Mouse (Mus musculus): ENCODE results near the gene Ppp4r1. TPM values are rescaled to one million over a fixed set of nuclear protein-coding genes. Genes with fewer than 3 reads are reported as not detected.

Ppp4r1 gene
- polyA plus RNA-seq, 1 experiment = 37.1 TPM

DNA sequence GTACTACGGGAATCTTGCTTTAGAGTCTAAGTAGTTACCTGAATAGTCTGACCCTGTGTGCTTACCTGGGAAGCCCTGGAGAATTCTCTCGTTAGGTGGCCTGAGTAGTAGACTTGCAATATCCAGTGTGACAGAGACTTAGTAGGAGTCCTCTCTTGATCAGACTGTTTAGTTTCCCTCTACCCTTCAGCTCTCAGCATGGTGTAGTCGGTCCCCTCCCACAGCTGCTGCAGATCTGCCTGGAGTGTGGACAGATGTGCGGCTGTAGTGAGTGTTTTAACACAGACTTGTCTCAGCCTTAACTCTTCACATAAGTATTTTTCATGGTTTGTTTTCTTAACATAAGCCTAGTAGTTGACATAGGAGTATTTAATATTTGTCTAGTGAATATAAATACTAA lies 19.7 kb downstream of the Ppp4r1 start:
- DNase-seq (ENCODE audit: low spot score) = no peak

DNA sequence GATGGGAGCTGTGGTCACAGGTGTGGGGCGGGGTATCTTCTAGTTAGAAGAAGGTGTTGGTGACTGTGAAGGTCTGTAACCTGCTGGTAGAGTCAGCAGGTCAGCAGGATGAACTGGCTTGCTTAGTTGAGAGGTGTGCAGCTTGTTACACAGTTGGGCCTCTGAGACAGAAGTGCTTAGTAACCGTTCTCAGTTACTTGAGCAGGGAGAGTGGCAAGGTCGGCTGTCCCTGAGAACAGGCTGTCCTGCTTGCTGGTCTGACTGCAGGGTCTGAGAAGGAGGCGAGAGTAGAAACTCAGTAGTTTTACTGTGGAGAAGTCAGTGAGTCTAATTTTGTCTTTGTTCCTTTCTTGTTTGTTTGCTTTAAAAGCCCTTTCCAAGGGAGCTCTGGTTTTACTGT lies 23.6 kb downstream of the Ppp4r1 start:
- no peak for DNase-seq (ENCODE audit: low spot score)

DNA sequence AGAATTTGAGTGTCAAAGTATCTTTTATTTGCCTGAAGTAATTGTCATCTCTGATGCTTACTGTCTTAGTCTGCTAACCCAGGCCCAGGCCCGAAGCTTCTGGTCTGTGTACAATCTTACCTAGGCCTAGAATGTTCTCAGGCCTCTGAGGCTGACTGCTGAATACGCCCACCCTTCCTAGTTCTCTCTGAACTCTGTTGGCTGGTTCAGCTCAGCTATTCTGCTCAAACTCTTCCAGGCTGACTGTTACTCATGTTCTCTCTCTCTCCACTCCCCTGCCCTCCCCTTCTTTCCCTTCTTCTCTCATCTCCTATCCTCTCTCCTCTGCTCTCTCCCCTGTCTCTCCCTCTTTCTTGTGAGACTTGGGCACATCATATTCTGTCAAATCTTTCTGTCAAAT lies 24.0 kb downstream of the Ppp4r1 start:
- DNase-seq (ENCODE audit: low spot score) = no peak

DNA sequence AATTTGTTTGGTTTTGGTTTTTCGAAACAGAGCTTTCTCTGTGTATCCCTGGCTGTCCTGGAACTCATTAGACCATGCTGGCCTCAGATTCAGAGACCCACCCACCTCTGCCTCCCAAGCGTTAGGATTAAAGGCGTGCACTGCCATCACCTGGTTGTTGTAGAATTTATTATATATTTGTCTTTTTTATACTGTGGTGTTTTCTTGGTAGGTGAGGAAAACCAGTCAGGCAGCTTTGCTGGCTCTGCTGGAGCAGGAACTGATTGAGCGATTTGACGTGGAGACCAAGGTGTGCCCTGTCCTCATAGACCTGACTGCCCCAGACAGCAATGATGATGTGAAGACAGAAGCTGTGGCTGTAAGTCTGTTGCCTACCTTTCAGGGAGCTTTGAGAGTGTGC lies 28.7 kb downstream of the Ppp4r1 start:
- DNase-seq (ENCODE audit: low spot score) = no peak

DNA sequence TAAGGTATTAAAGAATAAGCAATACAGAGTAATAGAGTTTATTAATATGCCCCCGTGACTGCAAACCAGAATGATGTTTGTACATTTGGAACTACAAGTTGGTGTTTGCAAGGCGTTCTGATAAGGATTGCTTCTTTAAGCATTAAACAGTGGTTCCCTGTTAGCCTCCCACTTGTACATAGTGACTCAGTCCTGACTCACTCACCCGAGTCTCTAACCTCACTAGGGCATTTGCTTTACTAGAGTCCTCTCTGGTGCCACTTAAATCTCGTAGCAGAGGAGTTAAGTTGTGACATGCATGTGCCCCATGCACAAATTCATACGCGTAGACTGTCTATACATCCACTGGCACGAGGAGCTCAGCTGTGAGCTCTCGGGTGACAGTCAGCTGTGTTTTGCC lies 31.4 kb downstream of the Ppp4r1 start:
- no peak for DNase-seq (ENCODE audit: low spot score)

DNA sequence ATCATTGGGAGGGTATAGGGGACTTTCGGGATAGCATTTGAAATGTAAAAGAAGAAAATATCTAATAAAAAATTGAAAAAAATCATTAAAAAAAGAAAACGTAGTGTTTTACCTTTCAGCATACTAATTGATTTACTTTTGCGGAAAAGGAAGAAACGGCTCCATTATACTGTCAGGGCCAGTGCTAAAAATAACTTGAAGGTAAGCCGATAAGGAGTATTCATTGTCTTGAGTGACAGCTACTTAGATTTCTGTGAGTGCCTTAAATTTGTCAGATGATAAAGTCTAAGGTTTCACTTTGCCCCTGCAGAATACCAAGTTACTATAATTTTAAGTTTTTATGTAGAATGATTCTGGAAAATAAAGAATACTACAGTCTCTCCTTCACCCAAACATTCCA lies 37.8 kb downstream of the Ppp4r1 start:
- DNase-seq (ENCODE audit: low spot score) = no peak

DNA sequence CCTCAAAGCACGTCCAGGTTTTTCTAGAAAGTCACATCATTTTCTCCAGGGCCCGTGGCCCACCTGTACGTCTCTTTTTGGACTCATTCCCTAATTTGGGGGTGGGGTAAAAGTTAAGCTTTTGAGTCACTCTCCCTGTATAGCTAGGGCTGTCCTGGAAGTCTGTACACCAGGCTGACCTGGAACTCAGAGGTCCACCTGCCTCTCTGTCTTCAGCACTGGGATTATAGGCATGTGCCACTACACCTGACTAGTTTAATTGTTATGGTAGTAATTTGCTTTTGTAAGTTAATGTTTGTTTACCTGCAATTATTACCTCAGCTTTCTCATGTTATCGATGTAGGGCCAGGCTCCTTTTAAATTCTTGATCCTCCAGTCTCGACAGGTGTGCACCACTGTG lies 40.0 kb downstream of the Ppp4r1 start:
- DNase-seq (ENCODE audit: low spot score) = no peak

DNA sequence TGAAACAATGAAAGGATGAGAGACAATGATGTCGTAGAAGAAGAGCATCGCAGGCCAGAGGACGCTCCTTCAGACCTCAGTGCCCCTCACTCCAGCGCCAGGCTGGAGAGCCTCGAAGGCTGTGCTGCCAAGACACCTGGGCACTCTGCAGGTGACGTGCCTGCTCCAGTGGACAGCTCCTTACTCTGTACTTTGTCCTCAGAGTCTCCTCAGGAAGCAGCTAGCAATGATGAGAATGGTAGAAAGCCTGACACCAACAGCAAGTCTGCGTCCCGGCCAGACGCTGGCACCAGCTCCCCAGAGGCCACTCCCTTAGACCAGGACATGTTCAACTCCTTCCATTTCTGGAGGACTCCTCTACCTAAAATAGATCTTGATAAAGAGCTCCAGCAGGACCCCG lies 41.9 kb downstream of the Ppp4r1 start:
- DNase-seq (ENCODE audit: low spot score) = no peak

DNA sequence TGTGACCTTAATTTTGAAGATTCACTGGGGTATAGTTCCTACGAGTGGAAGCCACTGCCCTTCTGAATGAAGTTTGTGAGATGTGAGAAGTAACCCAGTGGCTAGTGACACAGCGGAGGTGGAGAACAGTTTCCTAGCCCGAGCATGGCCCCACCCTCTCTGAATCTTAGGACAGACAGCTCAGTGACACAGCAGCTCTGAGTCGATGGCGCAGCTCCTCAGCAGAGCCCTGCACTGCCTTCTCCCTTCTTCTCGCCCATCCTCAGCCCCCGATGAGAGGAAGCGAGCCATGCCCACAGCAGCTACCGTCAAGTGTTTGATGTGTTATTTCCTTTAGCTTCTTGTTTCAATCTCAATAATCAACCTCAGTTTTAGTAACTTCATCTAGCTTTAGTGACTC lies 43.9 kb downstream of the Ppp4r1 start:
- no peak for DNase-seq (ENCODE audit: low spot score)

DNA sequence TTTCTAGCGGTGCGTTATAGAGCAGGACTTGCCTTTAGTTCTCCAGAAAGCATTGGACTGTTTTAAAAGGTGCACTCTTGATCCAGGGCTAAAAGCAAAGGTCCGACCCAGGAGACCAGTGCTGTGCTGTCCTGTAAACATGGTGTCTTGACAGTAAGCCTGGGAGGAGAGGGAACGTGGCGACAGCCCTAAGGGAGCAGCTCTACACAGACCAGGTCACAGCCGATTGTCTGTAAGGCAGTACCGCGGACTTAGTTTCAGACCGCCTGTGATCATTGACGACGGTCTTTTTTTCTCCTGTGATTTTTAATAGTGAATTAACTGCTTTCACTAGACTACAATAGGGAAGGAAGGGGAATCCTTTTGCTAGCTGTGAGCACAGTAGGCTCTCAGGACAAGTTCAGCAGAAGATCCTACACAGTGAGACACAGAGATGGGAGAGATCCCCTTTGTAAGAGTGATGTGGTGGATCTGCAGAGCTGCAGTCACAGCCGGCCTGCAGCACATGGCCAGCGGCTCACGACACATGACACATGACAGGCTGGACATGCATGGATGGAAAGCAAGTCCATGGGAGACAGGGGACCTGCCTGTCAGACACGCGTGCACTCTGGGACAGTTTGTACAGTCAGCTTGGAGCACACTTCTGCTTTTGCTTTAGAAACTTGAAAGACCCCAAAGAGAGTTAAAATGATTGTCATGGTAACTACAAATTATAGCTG lies 44.9 kb downstream of the Ppp4r1 start:
- no peak for DNase-seq (ENCODE audit: low spot score)

DNA sequence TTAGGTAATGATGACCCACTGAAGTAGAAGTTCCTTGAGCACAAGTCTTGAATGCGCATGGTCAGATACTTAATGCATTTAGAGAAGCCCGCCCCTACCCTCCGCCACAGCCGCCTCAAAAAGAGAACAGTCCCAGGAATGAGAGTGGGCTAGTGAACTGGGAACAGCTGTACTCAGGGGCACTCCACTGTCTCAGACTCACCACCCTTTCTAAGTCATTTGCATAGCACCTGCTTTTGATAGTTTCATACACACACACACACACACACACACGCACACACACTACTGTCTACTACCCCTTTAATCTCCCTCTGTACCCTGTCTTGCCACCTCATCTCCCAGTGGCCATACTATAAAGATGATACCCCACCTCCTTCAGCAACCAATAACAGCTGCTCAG lies 45.5 kb downstream of the Ppp4r1 start:
- DNase-seq (ENCODE audit: low spot score) = no peak

DNA sequence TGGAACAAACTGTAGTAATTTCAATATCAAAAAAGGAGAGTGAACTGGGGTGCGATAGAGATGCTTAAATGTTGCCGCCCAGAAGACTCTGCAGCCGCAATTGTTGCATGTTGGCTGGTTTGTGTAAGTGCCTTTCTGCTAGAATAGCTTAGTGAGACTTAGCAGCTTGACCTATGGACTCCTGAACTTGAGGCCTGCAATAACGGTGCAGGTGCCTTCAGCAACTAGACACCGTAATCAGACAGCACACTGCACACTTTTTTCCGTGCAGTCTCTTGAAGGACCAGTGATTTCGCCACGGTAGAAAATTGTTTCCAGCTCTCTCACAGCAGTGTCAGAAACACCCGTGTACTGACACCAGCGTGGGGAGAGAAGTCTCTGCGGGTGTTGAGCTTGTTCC lies 46.6 kb downstream of the Ppp4r1 start:
- no peak for DNase-seq (ENCODE audit: low spot score)

DNA sequence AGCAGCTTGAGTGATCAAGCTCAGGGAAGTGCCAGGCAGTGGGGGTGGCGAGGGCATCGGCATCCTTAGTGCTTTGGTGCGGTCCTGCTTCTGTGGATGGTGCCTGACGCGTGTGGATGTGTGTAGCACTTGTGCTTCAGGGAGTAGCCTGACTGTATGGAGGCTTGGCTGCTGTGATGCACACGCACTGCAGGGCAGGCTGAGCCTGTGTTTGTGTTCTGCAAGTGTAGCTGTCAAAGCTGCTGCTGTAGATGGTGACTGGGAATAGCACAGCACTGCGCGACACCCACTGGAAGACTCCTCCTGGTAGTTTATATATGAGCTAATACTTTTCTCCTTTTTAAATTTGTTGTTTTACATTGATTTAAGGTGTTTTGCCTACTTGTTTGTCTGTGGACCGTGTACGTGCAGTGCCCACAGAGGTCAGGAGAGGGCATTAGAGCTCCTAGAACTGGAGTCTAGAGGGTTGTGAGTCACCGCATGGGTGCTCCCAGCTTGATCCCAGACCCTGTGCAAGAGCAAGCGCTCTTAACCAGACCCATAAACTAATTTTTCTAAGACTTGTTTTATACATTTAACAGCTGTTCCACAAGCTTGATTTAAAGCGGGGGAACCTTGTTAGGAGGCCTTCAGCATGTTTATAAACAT lies 48.0 kb downstream of the Ppp4r1 start:
- no peak for DNase-seq (ENCODE audit: low spot score)

DNA sequence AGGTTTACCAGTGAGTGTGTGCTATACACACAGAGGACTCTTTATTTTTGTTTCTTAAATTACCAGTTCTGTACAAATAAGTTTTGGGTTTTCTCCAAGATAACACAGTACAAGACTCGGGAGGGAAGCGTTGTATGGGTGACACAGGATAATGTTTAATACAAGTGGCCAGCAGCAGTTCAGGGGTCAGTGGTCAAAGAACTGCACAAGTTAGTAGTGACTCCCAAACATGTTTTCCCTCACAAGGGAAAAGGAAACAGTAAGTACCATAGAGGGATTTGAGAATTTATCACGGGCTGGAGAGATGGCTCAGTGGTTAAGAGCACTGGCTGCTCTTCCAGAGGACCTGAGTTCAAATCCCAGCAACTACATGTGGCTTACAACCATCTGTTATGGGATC lies 51.5 kb downstream of the Ppp4r1 start:
- DNase-seq (ENCODE audit: low spot score) = no peak

DNA sequence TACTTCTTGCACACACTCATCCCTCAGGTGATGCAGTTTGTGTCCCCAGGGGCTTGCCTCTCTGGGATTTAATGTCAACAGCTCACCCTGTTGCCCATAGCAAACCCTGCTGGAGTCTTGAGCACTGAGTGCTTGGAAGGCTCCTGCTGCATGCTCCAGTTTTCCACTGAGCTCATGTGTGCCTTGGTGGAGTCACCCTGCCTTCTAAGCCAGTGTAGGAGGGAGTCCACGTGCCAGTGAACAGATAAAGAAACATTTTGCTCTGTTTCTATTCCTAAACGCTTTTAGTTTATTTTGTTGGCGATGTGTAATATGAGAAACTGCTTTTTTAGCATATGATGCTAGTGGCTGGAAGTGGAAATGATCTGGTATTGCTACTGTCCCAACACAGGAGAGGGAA lies 54.4 kb downstream of the Ppp4r1 start:
- DNase-seq (ENCODE audit: low spot score) = no peak

DNA sequence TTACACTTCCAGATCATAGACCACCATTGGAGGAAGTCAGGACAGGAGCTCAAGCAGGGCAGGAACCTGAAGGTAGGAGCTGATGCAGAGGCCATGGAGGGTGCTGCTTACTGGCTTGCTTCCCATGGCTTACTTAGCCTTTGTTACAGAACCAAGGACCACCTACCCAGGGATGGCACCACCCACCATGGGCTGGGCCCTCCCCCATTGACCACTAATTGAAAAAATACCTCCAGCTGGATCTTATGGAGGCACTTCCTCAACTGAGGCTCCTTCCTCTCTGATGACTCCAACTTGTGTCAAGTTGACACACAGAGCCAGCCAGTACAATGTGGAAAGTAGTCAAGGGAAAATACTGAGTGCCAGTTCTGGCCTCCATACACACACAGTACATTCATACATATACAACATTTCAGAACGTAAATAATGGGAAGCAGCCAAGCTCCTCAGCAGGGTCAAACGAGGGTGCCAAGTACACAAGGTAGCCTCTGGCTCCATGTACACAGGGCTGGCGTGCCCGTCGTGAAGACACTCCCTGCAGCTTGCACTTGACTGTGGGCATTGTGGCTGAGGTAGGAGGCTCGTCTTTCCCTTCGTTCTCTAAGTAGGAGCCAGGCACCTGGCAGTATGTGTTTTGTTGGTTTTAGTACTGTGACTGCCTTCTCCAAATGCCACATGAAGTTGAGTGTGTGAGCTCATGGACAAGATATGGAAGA lies 57.3 kb downstream of the Ppp4r1 start:
- DNase-seq (ENCODE audit: low spot score) = no peak

DNA sequence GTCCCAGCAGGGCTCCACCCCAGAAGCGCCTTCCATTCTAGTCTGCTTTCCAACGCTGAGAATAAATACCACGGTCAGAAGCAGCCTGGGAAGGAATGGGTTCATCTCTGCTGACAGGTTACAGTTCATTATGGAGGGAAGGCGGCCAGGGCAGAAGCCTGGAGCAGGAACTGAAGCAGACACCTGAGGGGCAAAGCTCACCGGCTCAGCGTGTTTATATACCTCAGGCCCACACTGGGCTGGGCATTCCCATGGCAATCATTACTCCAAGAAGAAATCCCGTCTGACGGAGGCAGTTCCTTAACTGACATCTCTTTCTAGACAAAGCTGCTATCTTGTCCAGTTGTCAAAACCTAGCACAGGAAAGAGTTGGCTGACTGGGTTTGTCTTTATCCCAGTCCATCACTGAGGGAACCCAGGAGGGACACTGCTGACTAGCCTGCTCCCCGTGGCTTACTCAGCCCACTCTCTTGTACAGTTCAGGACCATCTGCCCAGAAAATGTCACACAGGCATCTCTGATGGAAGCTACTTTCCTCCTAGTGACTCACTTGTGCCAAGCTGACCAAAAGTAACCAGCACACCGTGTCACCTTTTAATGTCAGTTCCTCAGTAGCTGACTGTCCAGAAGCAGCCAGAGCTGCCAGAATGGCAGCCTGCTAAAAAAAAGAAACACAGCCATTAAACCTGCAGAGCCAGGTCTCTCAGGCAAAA lies 60.5 kb downstream of the Ppp4r1 start:
- no peak for DNase-seq (ENCODE audit: low spot score)

DNA sequence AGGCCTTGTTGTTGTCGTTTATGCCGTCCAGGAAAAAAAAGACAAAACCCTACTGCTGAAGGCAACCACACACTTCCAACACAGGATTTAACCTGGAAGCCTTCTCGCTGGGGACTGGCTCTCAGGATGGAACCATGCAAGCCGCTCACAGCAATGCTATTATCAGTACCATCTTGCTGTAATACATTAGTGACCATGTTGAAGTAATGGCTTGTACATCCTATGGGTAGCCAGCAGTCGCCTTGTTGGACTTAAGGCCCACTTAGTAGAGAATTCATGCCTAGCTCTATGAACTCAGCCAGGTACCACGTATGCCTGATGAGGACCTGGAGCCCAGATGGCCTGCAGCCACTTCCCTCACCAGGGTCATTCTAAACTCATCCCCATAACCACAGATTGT lies 63.0 kb downstream of the Ppp4r1 start:
- no peak for DNase-seq (ENCODE audit: low spot score)

DNA sequence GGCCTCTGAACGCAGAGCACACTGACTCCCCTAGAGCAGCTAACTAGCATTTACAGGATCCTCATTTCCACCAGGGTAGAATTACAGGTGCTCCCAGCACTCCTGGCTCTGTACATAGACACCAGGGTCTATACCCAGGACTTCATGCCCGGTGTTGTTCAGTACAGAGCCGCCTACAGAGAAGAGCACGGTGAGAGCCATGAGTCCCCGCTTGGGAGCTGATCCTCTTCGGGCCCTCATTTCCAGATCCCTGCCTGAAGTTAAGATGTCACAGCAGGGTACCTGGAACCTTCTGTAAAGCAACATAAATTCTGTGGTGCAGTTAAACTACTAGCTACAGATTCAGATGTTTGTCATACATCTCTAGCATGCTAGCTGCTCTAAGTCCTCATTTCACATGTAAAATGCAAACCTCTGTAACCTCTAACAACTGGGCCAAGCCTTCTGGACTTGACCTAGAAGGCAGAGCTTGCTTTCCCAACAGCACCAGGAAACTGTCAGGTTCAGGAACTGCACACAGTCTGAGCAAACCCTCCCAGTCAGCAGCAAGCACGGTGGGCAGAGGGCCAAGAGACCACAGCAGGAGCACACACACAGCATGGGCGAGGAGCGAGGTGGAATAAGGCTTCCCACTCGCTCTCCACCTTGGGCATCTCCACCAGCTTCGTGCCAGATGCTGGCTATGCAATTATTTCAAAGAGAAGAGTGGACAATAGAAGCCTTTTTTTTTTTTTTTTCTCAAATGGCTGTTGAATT lies 65.5 kb downstream of the Ppp4r1 start:
- no peak for DNase-seq (ENCODE audit: low spot score)

DNA sequence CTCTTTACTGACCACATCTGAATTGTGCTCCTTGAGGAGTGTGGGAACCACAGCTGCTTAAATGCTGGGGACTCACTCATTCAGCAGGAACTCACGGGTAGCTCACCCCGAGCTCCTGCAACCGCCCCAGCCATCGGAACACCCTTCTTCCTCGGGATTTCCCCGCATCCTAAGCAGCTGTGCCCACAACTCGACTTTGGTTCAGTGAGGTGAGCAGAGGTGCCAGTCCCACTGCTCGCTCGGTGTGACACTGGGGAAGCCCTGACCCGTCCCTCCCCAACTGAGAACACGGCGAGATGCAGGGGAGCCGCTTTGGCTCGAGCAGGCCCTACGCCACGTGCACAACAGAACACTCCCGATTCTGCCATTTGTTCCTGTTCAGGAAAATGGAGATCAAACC lies 68.1 kb downstream of the Ppp4r1 start:
- no peak for DNase-seq (ENCODE audit: low spot score)

DNA sequence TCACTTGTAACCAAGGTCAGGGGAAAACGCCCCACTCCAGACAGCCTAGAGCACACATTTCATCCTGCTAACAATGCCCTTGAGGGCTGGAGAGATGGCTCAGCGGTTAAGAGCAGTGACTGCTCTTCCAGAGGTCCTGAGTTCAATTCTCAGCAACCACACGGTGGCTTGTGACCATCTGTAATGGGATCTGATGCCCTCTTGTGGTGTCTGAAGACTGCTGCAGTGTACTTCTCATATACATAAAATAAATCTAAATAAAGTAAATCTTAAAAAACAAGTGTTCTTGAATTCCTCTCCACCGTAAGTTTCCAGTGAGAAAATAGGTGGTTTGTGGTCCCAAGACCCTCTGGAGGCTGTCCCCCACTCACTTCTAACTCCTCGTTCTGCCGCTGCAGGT lies 69.4 kb downstream of the Ppp4r1 start:
- no peak for DNase-seq (ENCODE audit: low spot score)

DNA sequence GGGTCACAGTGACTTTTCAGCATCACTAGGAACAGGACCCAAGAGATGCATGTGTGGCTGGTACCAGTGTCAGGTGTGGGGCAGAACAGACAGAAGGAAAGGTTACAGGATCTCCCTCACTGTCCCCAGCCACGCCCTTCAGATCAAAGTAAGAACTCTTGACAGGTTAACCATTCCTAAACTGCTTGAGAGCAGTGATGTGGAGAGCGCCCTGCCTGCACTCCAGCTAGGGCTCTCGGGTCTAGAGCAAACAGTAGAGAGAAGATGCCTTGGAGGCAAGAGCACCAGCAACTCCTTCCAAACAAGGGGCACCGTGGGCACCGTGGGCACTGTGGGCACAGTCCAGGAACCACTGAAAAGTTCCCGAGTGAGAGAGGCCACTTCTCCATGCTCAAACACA lies 71.0 kb downstream of the Ppp4r1 start:
- no peak for DNase-seq (ENCODE audit: low spot score)

Data from urinary bladder, adult 2 months (tissue).